Mouse (Mus musculus): Measurements from ENCODE around the gene Snx11.

Snx11 gene

DNA sequence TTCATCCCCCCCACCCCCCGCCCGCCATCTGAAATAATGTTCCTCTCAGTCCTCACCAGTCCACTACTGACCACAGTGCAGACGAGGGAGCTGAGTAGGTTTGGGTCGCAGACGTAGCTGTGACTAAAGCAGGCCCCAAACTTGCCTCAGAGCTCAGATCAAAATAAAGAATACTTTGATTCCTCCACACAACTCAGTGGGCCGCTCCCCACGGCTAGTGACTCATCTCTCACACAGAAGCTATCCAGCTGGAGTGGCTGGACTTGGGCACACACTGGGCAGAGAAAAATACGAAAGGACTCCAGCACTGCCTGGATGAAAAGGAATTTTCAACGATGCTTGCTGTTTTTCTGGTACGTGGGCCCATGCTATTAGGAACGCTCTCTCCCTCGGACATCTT is 10.8 kb downstream of the Snx11 start:
- in situ Hi-C loops (cut with MboI; ENCODE audit: unreplicated experiment in 2 of 2), result loop anchor here in 1 of 2 experiments (25.0 kb wide), 1 partner anchor 479 kb away; the partner anchor contains the start of genes Hoxb6, Hoxb7 and Hoxb8

DNA sequence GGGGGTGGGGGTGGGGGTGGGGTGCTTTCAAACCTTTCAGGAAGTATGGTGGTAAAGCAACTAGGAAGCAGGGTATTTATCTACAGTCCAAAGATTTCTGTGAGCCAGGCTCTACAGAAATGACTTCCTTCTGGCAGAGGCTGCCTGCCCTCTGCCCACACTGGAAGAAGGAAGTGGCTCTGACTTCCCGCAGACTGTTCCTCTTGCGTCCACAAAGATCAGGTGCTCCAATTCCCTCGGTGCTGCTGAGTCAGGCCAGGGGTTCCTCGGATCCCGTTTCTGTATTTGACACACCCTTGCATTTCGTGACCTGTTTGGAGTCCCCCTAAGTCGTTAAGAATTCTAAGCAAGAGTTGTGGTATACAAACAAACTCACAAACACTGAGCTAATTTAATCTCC is 11.7 kb downstream of the Snx11 start:
- in situ Hi-C loops (cut with MboI; ENCODE audit: unreplicated experiment in 2 of 2), result loop anchor here in 1 of 2 experiments (25.0 kb wide), 1 partner anchor 478 kb away; the partner anchor contains the start of genes Hoxb6, Hoxb7 and Hoxb8

DNA sequence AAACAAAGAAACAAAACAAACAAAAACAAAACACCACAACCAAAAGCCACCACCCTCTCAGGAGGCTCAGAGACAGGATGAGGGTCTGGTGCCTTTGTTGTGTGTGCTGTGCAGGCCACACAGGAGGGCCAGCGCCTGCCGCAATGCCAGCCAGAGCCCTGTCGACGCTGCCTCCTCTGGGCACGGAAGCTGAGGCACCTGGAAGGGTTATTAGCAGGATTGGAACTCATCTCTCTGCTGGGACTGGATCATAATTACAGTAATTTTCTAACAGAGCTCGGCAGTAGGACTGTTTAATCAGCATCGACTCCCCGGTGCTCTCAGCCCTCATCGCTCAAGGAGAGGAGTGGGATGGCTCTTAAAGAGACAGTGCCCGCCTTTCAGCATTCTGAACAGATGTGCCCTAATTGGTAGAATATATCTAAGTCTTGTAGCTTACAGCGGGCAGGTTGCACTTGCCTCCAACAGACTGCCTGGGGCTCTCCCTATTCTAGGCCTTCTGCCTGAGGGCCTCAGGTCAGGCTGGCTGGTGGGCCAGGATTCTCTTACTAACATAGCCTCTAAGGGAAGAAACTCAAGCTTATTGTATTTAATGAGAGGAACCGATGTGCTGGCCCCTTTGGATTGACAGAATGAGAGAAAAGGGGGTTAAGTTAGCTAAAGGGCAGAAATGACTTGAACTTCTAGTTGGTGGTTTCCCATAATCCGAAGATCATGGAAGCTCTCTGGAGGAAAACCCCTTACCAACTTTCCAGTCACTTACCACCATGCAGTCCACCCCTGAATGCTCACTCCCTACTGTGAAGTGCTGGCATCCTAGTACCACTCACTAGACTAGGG is 12.6 kb downstream of the Snx11 start:
- in situ Hi-C loops (cut with MboI; ENCODE audit: unreplicated experiment in 2 of 2), result loop anchor here (5.0 to 25.0 kb wide), 2 partner anchors 98 to 477 kb away; partner anchors contain the start of genes Hoxb6 (in 1 of the 2), Hoxb7 (in 1 of the 2) and Hoxb8 (in 1 of the 2)

DNA sequence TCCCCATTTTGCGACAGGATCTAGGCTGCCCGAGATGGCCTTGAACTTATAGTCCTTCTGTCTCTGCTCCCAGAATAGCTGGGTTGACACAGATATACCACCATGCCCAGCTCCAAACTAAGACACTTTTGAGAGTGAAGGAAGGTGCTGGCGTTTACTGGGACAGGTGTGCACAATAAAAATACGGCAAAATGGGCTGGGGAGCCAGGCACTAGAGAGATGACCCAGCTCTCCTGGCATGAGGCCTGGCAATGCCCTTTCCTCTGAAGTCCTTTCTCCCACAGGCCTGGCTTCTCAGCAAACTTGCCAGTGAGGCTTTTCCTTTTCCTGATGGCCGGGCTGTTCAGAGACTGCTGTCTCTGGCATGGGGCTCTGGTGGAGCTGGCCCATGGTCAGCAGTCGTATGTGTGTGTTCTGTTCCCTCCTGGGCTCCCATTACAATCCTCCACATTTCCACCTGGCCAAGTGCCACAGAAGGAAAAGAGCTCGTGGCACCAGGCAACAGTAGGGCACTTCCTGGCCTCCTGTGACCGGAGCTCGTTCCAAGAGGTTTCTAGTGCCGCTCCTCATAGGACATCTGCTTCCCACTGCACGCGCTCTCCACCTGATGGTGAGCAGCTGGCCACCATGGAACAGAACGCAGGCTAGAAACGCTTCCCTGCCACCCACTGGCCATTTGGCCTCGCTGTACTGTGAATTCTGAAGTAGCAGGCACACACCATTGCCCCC is 14.5 kb downstream of the Snx11 start:
- in situ Hi-C loops (cut with MboI; ENCODE audit: unreplicated experiment in 2 of 2), result loop anchor here (5.0 to 25.0 kb wide), 2 partner anchors 99 to 476 kb away; partner anchors contain the start of genes Hoxb6 (in 1 of the 2), Hoxb7 (in 1 of the 2) and Hoxb8 (in 1 of the 2)

DNA sequence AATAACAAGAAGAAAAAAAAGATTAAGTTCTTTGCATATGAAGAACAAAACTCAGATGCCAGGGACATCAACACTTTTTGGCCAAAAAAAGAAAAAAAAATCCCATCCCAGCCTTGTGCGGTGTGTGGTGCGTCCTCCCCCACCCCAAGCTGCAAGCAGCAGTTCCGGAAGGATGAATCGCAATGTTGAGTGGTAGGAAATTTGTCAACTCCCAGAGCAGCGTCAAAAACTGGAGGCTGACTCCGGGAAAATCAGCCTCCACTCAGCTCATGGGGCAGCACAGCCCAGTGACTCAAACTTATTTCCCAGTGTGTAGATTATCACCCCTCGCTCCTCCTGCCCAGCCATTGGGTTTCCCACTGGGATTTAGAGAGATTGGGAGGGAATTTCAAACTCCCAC is 15.4 kb downstream of the Snx11 start:
- in situ Hi-C loops (cut with MboI; ENCODE audit: unreplicated experiment in 2 of 2), result loop anchor here (5.0 to 25.0 kb wide), 2 partner anchors 100 to 475 kb away; partner anchors contain the start of genes Hoxb6 (in 1 of the 2), Hoxb7 (in 1 of the 2) and Hoxb8 (in 1 of the 2)

DNA sequence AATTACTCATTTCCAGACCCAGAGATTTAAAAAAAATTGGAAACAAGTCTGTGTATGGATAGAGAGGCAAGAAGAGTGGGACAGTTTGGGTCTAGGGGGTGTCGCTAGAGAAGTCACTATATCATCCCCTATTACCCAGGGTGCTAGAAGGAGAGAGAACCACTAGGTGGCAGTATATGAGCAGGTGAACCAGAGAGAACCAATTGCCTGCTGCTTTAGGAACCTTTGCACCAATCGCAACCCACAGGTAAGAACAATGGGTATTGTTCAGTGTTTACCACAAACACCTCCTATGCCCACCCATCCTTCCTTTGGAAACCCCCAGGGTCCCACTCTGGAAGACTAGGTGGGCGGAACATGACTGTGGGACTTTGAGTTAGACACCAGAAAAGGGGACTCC is 17.3 kb downstream of the Snx11 start:
- in situ Hi-C loops (cut with MboI; ENCODE audit: unreplicated experiment in 2 of 2), result loop anchor here (5.0 to 25.0 kb wide), 2 partner anchors 102 to 473 kb away; partner anchors contain the start of genes Hoxb6 (in 1 of the 2), Hoxb7 (in 1 of the 2) and Hoxb8 (in 1 of the 2)

DNA sequence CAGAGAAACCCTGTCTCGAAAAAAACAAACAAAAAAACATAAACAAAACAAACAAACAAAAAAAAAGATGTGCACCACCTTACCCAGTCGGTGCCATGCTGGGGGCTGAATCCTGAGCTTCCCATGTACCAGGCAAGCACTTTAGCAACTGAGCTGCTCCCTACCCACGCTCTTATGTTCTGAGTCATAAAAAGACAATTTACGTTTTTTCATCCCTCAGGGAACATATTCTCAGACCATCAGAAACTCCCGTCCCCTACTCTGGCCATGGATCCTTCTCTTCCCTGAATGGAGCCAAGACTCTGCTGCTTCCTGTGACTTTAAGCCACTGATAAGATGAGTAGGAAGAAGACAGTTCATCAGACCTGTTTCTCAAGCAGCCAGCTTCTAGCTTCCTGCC is 19.0 kb downstream of the Snx11 start:
- in situ Hi-C loops (cut with MboI; ENCODE audit: unreplicated experiment in 2 of 2), result loop anchor here (5.0 to 25.0 kb wide), 3 partner anchors 104 to 474 kb away; partner anchors contain the start of genes Hoxb7 (in 2 of the 2), Hoxb8 (in 2 of the 2) and Hoxb6 (in 1 of the 2)

DNA sequence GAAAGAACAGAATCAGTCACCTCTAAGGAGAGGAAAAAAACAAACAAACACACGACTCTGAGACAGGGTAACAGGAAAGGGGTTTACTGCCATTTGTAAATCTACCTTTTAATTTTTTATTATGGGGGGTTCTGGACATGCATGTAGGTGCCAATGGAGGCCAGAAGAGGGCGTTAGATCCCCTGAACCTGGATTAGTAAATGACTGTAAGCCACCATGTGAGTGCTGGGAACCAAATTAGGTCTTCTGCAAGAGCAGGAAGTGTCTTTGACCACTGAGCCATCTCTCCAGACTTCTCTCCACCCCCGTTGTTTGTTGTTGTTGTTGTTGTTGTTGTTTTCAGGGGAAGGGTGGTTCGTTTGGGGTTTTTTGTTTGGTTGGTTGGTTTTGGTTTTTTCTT is 19.9 kb downstream of the Snx11 start:
- in situ Hi-C loops (cut with MboI; ENCODE audit: unreplicated experiment in 2 of 2), result loop anchor here (5.0 to 25.0 kb wide), 3 partner anchors 105 to 473 kb away; partner anchors contain the start of genes Hoxb7 (in 2 of the 2), Hoxb8 (in 2 of the 2) and Hoxb6 (in 1 of the 2)

DNA sequence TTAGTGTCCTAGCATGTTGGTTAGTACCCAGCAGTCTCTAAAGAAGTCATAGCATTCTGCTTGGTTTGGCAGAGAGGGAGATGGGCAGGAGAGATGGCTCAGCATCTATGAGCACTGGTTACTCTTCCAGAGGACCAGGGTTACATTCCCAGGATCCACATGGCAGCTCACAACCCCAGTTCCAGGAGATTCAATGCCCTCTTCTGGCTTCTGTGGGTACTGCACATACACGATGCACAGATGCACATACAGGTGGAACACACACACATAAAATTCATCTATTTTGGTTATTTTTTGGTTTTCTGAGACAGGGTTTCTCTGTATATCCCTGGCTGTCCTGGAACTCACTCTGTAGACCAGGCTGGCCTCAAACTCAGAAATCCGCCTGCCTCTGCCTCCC is 22.1 kb downstream of the Snx11 start:
- in situ Hi-C loops (cut with MboI; ENCODE audit: unreplicated experiment in 2 of 2), result loop anchor here (5.0 to 25.0 kb wide), 3 partner anchors 107 to 470 kb away; partner anchors contain the start of genes Hoxb7 (in 2 of the 2), Hoxb8 (in 2 of the 2) and Hoxb6 (in 1 of the 2)

DNA sequence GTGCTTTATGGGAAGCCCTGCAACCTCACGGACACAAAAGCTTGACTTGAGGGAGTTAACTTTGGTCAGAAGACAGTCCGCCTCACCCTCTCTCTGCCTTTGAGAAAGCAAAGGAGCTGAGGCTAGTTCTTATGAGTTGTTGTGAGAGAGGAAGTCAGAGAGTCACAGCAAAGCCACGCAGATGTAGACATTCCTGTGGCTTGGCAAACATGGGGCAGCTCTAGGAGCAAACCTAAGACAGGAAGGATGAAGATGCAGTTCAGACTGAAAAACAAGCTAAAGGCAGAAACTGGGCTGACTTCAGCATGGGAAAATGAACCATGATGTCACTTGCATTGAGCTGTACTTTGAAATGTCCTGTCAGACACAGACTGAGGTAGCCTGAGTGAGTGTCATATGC is 29.8 kb downstream of the Snx11 start:
- in situ Hi-C loops (cut with MboI; ENCODE audit: unreplicated experiment in 2 of 2), result no loop called here

DNA sequence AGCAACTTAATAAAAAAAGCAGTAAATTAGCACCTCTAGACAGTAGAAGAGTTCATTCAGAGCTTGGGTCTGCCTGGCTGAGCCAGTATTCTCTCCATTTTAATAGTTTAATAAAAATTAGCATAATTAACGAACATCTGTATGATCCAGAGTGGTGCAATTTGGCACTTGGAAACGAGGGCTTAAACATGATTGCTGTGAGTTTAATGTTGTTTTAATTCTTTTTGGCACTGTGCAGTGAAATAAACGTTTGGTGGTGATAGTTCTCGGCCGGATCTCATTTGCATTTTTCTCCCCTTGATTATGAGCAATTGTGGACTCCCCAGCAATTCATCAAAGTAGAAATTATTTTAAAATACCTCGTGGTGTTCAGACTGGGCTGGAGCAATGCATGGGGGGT is 30.7 kb downstream of the Snx11 start:
- in situ Hi-C loops (cut with MboI; ENCODE audit: unreplicated experiment in 2 of 2), result no loop called here

DNA sequence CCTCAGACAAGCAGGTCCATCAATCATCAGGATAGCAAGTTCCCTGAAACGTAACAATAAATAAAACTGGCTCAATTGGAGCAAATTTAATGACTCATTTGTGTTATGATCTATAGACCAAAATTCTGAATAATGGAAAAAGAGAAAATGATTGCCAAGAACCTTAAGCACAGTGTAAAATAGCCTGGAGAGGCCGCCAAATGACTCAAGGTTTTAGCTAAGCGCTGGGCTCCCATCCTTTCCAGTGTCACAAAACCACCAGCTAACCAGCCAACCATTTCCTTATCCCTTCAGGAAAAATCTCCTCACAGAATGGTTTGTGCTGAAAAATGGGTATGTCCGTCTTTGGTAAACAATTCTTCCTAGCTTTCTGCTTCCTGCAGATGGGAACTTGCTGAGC is 33.5 kb downstream of the Snx11 start:
- in situ Hi-C loops (cut with MboI; ENCODE audit: unreplicated experiment in 2 of 2), result no loop called here

DNA sequence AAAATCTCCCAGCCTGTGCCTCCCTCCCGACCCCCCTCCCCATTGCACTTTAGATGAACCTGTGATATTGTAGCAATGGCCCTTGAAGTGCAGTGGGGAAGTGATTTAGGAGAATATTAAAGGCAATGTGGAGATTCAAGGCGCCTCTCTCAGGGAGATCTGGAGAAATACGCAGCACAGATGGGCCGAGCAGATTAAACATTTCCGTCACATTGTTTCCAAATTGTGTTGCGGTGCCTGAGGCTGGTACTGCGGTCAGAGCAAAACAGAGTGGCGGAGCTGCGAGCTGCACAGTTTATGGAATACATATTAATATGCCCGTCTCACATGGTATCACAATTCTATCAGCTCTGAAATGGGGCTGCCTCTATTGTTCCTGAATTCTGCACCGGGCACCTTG is 34.4 kb downstream of the Snx11 start:
- in situ Hi-C loops (cut with MboI; ENCODE audit: unreplicated experiment in 2 of 2), result no loop called here

DNA sequence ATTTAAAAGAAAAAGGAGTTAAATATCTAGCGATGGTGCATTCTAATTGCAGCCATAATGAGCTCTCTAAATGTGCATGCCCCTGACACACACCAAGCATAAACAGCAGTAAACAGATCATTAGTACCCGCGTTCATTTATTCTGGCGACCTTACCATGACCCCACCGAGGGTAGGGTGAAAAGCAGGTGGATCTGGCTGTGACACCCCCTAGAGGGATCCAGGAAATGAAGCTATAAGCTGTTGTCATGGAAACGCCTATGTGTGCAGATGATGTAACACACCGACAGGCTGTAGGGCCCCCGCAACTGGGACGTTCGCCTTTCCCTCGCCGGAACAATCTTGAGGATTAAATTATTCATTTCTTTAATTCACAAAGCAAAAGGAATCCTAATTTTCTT is 35.4 kb downstream of the Snx11 start:
- in situ Hi-C loops (cut with MboI; ENCODE audit: unreplicated experiment in 2 of 2), result no loop called here

DNA sequence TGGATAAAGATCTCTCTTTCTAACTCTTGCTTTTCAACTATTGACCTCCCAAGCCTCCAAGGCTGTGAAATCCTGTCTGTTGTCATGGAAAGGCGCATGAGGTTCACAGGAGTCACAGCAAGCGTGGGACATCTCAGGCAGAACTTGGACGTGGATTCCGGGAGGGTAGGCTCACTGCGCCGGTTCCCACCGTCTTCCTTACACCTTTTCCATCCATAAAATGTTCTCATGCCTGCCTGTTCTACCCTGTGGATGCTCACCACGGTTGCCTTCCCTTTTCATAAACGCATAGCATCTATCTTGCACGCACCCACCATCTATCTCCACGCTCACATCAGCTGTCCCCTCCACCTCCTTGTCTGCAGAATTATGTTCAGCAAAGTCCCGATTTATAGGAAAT is 36.6 kb downstream of the Snx11 start:
- in situ Hi-C loops (cut with MboI; ENCODE audit: unreplicated experiment in 2 of 2), result no loop called here

DNA sequence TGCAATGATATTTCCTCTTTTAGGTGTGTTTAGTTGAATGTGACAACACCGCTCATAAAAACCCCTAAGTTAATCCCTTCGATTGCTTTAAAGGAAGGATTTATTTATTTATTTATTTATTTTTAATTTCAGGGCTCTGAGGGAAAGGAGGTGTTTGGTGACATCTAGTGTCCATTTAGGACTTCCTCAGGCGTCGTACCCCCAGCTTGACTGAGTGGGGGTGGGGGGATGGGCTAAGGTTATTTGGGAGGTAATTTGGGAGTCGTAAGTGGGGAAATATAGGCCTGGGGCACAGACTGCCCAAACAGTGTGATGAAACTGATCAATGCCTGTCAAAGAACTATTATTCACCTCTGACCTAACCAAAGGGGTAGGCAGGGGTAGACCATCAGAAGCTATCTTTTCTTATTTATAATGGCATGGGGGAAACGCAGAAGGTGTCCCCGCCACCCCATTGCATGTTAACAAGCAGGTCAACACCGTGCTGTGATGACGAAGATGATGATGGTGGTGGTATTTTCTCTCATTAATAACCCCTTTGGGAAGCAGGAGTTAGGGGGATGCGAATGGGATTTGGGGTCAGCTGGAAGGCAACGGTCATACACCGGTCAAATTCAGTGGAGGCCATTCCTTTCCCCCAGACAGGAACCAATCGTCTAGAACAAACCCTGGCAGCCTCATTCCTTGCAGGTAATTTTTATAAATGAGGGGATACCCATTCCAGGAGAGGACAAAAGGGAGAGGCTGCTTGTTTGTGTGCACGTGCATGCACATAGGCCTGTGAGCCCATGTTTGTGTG is 39.5 kb downstream of the Snx11 start:
- in situ Hi-C loops (cut with MboI; ENCODE audit: unreplicated experiment in 2 of 2), result no loop called here

DNA sequence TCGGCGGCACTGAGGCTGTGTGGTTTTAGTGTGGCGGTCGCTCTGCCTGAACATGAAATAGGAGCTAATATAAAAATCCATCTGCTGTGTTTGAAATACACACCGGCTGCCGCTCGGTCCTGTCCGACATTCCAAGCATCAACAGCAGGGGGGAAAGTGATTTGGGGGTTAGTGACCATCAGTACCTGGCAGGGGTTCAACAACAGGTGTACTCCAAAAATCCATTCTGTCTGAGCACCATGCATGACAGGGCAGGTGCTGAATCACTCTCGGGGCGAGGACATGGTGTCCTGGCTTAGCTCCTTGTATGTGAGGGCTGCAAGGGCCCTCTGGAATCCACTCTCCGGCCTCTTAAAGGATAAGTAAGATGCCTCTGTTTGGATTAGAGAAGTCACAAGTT is 41.0 kb downstream of the Snx11 start:
- in situ Hi-C loops (cut with MboI; ENCODE audit: unreplicated experiment in 2 of 2), result no loop called here

DNA sequence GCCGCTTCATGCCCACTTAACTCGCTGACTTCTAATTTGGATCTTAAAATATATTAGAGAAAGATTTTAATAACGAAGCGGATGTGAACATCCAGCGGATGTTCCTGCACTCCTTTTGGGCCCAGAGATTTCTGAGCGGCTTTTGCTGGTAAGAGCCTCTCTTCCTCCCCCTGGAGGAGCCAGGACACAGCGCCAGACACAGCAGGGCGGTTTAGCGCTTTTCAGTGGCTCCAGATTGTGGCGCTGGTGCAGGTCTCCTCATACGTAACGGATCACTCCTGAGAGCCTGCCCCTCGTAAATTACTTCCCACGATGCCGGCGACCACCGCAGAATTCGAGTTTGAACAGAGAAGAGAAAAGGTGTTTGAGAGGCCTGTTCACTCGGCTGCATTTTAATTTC is 41.5 kb downstream of the Snx11 start:
- in situ Hi-C loops (cut with MboI; ENCODE audit: unreplicated experiment in 2 of 2), result no loop called here

DNA sequence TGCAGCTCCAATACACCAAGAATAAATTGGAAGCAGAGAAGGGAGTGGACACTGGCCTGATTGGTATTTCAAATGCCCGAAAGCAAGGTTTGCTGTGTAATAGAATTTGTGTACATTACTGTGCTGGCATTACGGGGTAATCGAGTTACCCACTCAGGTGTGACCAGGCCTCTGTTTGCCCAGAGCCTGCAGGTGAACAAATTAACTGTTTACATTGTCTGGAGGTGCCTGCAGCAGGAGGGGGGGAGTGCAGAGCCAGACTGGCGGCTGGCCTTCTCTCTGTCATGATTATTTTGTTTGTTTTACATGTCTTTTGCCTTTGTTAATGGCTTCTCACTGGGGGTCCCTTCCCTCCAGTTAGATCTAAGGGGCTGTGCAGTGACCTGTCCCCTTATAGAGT is 44.7 kb downstream of the Snx11 start:
- in situ Hi-C loops (cut with MboI; ENCODE audit: unreplicated experiment in 2 of 2), result no loop called here

DNA sequence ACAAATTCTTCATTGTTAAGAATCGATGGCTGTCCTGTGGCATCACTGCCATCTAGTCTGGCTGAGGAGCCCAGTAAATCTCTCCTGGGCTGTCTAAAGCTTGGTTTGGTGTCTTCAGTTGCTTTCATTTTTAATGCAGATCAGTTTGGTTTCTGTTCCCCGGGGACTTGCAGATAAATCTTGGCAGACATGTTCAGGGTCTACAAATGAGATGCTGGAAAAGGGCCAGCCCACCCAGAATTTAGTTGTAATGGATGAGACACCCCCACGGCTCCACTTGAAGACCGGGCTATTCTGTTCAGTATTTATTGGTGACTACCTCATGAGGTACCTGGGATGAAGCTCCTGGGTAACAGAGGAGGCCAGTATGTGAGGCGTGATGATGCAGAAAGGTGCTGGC is 47.0 kb downstream of the Snx11 start:
- in situ Hi-C loops (cut with MboI; ENCODE audit: unreplicated experiment in 2 of 2), result no loop called here
